In genomic region chr6:91839010-91839871, GRCm38 (mm10) we compare ENCODE assay signal across 8 mouse cellular contexts. TPM values are rescaled to one million over a fixed set of nuclear protein-coding genes. Genes with fewer than 3 reads are reported as not detected.
DNase-seq lines count a peak whose midpoint lies in the region; ATAC-seq lines count a peak whose summit lies in the region.

No protein-coding gene starts in this region.

- no peak overlapping the region for H3K4me3 ChIP-seq in embryonic facial prominence, embryonic 14.5 days (ENCODE audit: low read depth, low read length)

- DNase-seq in 3T3-L1 (ENCODE audit: low read depth, low spot score), result peak; percentile 75
- peak; percentile 71 for DNase-seq in R1 (ENCODE audit: low read depth, low spot score)
- peak; percentile 78 for DNase-seq in embryonic facial prominence, embryonic 14.5 days (ENCODE audit: low spot score)
- DNase-seq in heart, postnatal 10 days, result peak; percentile 81 to 89
- DNase-seq in layer of hippocampus, adult 9-10 months (ENCODE audit: low spot score), result peak; percentile 22
- peak; percentile 60 for DNase-seq in lung, postnatal 36 days
- peak; percentile 76 for DNase-seq in right cerebral cortex, adult 18-20 months
- no peak for DNase-seq in T-cell, adult 2 months (ENCODE audit: low spot score)

- no peak overlapping the region for H3K9ac ChIP-seq in embryonic facial prominence, embryonic 14.5 days (ENCODE audit: low read depth, low read length)

- intact Hi-C loops in heart, postnatal 10 days (cut with DNase I), result no loop called here

- no peak overlapping the region for H3K4me2 ChIP-seq in embryonic facial prominence, embryonic 14.5 days (ENCODE audit: low read depth, low read length)

- no peaks in the 10 kb centered on the region for H3K9me3 ChIP-seq in embryonic facial prominence, embryonic 14.5 days (ENCODE audit: control insufficient read depth, low read length)

- 12% methylated on average over 23 of the region's 23 CpGs for WGBS in embryonic facial prominence, embryonic 14.5 days

- 0 out of 2 replicates have a peak, but pooled peaks cover 3% of the 10 kb centered on the region for H3K4me1 ChIP-seq in embryonic facial prominence, embryonic 14.5 days (ENCODE audit: control insufficient read depth, insufficient read depth, low read length)

- peak; percentile 81; the same call in 1 of the 2 replicates for ATAC-seq in embryonic facial prominence, embryonic 14.5 days (ENCODE audit: low read depth)

- no peak overlapping the region for H3K27ac ChIP-seq in embryonic facial prominence, embryonic 14.5 days (replicated peaks; ENCODE audit: low read depth, low read length)

- peaks cover 57% of the 10 kb centered on the region for H3K27me3 ChIP-seq in embryonic facial prominence, embryonic 14.5 days (replicated peaks; ENCODE audit: control insufficient read depth, insufficient read depth, low read length)

- no peaks in the 10 kb centered on the region for H3K36me3 ChIP-seq in embryonic facial prominence, embryonic 14.5 days (ENCODE audit: control insufficient read depth, insufficient read depth, low read length)

RNA-seq across cellular contexts. Expression of gene Grip2, which starts 12.2 kb away (rescaled TPM):
- polyA plus RNA-seq in embryonic facial prominence, embryonic 14.5 days (2014; fragmentation: Nextera tagmentation; extraction: Ambion mirVana), result 3.1 and 3.6 TPM in 2 replicates
- 10 to 100 TPM; 10.2 to 21.4 TPM for total RNA-seq in heart, postnatal 10 days (2021)

RNA-seq across cellular contexts. Expression of gene Ccdc174, which starts 38.6 kb away (rescaled TPM):
- 27.0 and 27.8 TPM in 2 replicates for polyA plus RNA-seq in embryonic facial prominence, embryonic 14.5 days (2014; fragmentation: Nextera tagmentation; extraction: Ambion mirVana)
- 10 to 100 TPM; 11.4 to 14.0 TPM for total RNA-seq in heart, postnatal 10 days (2021)
